Mouse (Mus musculus) C2C12 (cell line): ENCODE data around the gene Clec16a.

Experiments
- CTCF ChIP-seq: IDR thresholded peaks from one replicate; pipeline ENCODE4 v1.5.1; 2011; ENCODE audit not compliant: control insufficient read depth, insufficient read depth, insufficient read length
- USF1 ChIP-seq: IDR thresholded peaks from one replicate; pipeline ENCODE4 v1.6.1; 2011; ENCODE audit warnings: low read depth, mild to moderate bottlenecking, control low read depth, moderate library complexity

DNA sequence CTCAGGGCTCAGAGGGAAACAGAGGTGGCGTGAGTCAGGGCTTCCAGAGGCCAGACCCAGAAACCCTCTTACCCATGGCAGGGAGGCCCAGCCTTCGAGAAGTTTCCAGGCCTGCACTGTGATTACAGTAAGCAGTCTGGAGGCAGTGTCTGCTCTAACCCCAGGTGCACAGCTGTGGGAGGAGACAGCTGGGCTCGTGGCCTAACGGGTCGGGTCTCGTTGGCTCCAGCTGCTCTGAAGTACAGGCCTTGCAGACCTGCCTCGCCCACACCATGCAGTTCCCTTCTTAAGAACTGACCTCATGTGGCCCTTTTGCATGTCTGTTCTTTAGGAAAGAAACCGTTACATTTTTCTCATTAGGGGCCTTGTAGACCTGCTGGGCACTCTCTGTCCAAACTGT lies 123.3 kb downstream of the Clec16a start:
- TF ChIP-seq USF1 = no peak
- TF ChIP-seq CTCF = no peak
